Mouse (Mus musculus): ENCODE data around the gene Asap2. TPM values are rescaled to one million over a fixed set of nuclear protein-coding genes. Genes with fewer than 3 reads are reported as not detected.

Gene Asap2
- polyA plus RNA-seq, 1 experiment: 13.9 TPM

GRCm38 (mm10) chr12:21133031-21133430 is 142.8 kb downstream of the Asap2 start:
- Histone ChIP-seq H3K36me3 (ENCODE audit: control insufficient read depth, insufficient read depth, low read length, poor library complexity, severe bottlenecking) (no peaks in the 10 kb centered on the region), H3K27me3 (ENCODE audit: control insufficient read depth, insufficient read depth, low read length, poor library complexity, severe bottlenecking) (no peaks in the 10 kb centered on the region), H3K9me3 (replicated peaks; ENCODE audit: control insufficient read depth, insufficient read depth, low read length, poor library complexity, severe bottlenecking) (no peaks in the 10 kb centered on the region), H3K27ac (ENCODE audit: insufficient read depth, low read length) (no peak overlapping the region), H3K4me3 (ENCODE audit: low read depth, low read length) (no peak overlapping the region), H3K9ac (ENCODE audit: low read depth, poor library complexity, severe bottlenecking) (no peak overlapping the region), H3K4me1 (ENCODE audit: control insufficient read depth, insufficient read depth, low read length) (peaks cover 13% of the 10 kb centered on the region)
- TF ChIP-seq POLR2A (IDR thresholded peaks at IDR 0.05; ENCODE audit: insufficient read depth, low read length) (no peak), CTCF (IDR thresholded peaks at IDR 0.05; ENCODE audit: low read depth, low read length) (no peak), EP300 (IDR thresholded peaks at IDR 0.05; ENCODE audit: insufficient read depth, low read depth, low read length) (no peak)

- Histone ChIP-seq H3K9me3 (replicated peaks; ENCODE audit: control insufficient read depth, insufficient read depth, low read length, poor library complexity, severe bottlenecking) (no peaks in the 10 kb centered on the region), H3K9ac (ENCODE audit: low read depth, poor library complexity, severe bottlenecking) (no peak overlapping the region), H3K27me3 (ENCODE audit: control insufficient read depth, insufficient read depth, low read length, poor library complexity, severe bottlenecking) (no peaks in the 10 kb centered on the region), H3K4me1 (ENCODE audit: control insufficient read depth, insufficient read depth, low read length) (peaks cover 13% of the 10 kb centered on the region), H3K36me3 (ENCODE audit: control insufficient read depth, insufficient read depth, low read length, poor library complexity, severe bottlenecking) (no peaks in the 10 kb centered on the region), H3K4me3 (ENCODE audit: low read depth, low read length) (no peak overlapping the region), H3K27ac (ENCODE audit: insufficient read depth, low read length) (peak overlapping the region; percentile 71)
- no peak for TF ChIP-seq POLR2A (IDR thresholded peaks at IDR 0.05; ENCODE audit: insufficient read depth, low read length)
- 0 out of 2 replicates have a peak, but pooled peaks have one; percentile 22 for TF ChIP-seq EP300 (IDR thresholded peaks at IDR 0.05; ENCODE audit: insufficient read depth, low read depth, low read length)
- peak; percentile 64 for TF ChIP-seq CTCF (IDR thresholded peaks at IDR 0.05; ENCODE audit: low read depth, low read length)
Observed at GRCm38 (mm10) chr12:21133972-21134859, 144.0 kb downstream of the Asap2 start.

- H3K36me3 ChIP-seq (ENCODE audit: control insufficient read depth, insufficient read depth, low read length, poor library complexity, severe bottlenecking): no peaks in the 10 kb centered on the region
- peak; percentile 48; the same call in 1 of the 2 replicates for TF ChIP-seq EP300 (IDR thresholded peaks at IDR 0.05; ENCODE audit: insufficient read depth, low read depth, low read length)
- no peak for TF ChIP-seq CTCF (IDR thresholded peaks at IDR 0.05; ENCODE audit: low read depth, low read length)
- TF ChIP-seq POLR2A (IDR thresholded peaks at IDR 0.05; ENCODE audit: insufficient read depth, low read length): no peak
- H3K9ac ChIP-seq (ENCODE audit: low read depth, poor library complexity, severe bottlenecking): no peak overlapping the region
- peaks cover 13% of the 10 kb centered on the region for H3K4me1 ChIP-seq (ENCODE audit: control insufficient read depth, insufficient read depth, low read length)
- H3K27ac ChIP-seq (ENCODE audit: insufficient read depth, low read length): no peak overlapping the region; the same call in 1 of the 2 replicates
- no peaks in the 10 kb centered on the region for H3K9me3 ChIP-seq (replicated peaks; ENCODE audit: control insufficient read depth, insufficient read depth, low read length, poor library complexity, severe bottlenecking)
- H3K4me3 ChIP-seq (ENCODE audit: low read depth, low read length): no peak overlapping the region
- H3K27me3 ChIP-seq (ENCODE audit: control insufficient read depth, insufficient read depth, low read length, poor library complexity, severe bottlenecking): no peaks in the 10 kb centered on the region
Observed at GRCm38 (mm10) chr12:21135651-21136461, 145.6 kb downstream of the Asap2 start.

GRCm38 (mm10) chr12:21136462-21136751 is 146.1 kb downstream of the Asap2 start:
- Histone ChIP-seq H3K4me1 (ENCODE audit: control insufficient read depth, insufficient read depth, low read length) (peaks cover 12% of the 10 kb centered on the region), H3K36me3 (ENCODE audit: control insufficient read depth, insufficient read depth, low read length, poor library complexity, severe bottlenecking) (no peaks in the 10 kb centered on the region), H3K27ac (ENCODE audit: insufficient read depth, low read length) (no peak overlapping the region), H3K4me3 (ENCODE audit: low read depth, low read length) (no peak overlapping the region), H3K9me3 (replicated peaks; ENCODE audit: control insufficient read depth, insufficient read depth, low read length, poor library complexity, severe bottlenecking) (no peaks in the 10 kb centered on the region), H3K9ac (ENCODE audit: low read depth, poor library complexity, severe bottlenecking) (no peak overlapping the region), H3K27me3 (ENCODE audit: control insufficient read depth, insufficient read depth, low read length, poor library complexity, severe bottlenecking) (no peaks in the 10 kb centered on the region)
- no peak for TF ChIP-seq EP300 (IDR thresholded peaks at IDR 0.05; ENCODE audit: insufficient read depth, low read depth, low read length)
- no peak for TF ChIP-seq CTCF (IDR thresholded peaks at IDR 0.05; ENCODE audit: low read depth, low read length)
- TF ChIP-seq POLR2A (IDR thresholded peaks at IDR 0.05; ENCODE audit: insufficient read depth, low read length): no peak

- Histone ChIP-seq H3K4me1 (ENCODE audit: control insufficient read depth, insufficient read depth, low read length) (peaks cover 8% of the 10 kb centered on the region), H3K27me3 (ENCODE audit: control insufficient read depth, insufficient read depth, low read length, poor library complexity, severe bottlenecking) (no peaks in the 10 kb centered on the region)
Observed at GRCm38 (mm10) chr12:21139560-21139959, 149.3 kb downstream of the Asap2 start.

More at GRCm38 (mm10) chr12:21139560-21139959, 149.3 kb downstream of the Asap2 start:
- Histone ChIP-seq H3K4me3 (ENCODE audit: low read depth, low read length) (no peak overlapping the region), H3K9me3 (replicated peaks; ENCODE audit: control insufficient read depth, insufficient read depth, low read length, poor library complexity, severe bottlenecking) (no peaks in the 10 kb centered on the region), H3K27ac (ENCODE audit: insufficient read depth, low read length) (no peak overlapping the region), H3K36me3 (ENCODE audit: control insufficient read depth, insufficient read depth, low read length, poor library complexity, severe bottlenecking) (no peaks in the 10 kb centered on the region), H3K9ac (ENCODE audit: low read depth, poor library complexity, severe bottlenecking) (no peak overlapping the region)
- no peak for TF ChIP-seq EP300 (IDR thresholded peaks at IDR 0.05; ENCODE audit: insufficient read depth, low read depth, low read length)
- no peak for TF ChIP-seq CTCF (IDR thresholded peaks at IDR 0.05; ENCODE audit: low read depth, low read length)
- no peak for TF ChIP-seq POLR2A (IDR thresholded peaks at IDR 0.05; ENCODE audit: insufficient read depth, low read length)

Measured in ES-Bruce4 (cell line).